Mouse (Mus musculus): ENCODE measurements around the gene Akap8. TPM values are rescaled to one million over a fixed set of nuclear protein-coding genes. Genes with fewer than 3 reads are reported as not detected.

The Akap8 gene
- polyA plus RNA-seq, 1 experiment: 14.0 TPM

DNA sequence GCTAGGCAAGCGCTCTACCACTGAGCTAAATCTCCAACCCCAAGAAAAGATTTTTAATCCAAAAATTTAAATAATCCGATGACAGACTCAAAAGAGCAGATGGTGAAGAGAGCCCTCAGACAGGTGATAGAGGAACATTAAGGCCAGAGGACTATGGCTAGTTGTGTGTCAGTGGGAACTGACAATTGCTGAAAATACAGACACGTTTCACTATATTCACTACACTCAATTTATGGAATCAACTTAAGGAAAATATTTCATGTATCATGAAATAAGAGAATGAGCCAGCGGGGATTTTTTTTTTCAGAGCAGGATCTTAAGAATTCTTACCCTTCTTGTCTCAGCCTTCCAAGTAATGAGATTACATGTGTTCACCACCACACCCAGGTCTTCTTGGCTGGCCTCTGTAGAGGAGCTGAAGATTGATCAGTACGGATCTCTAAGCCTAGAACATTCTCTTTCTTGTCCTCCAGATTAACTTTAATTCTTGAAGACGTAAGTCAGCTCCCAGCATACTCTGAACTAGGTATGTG is 35.8 kb downstream of the Akap8 start:
- Histone ChIP-seq H3K27me3 (ENCODE audit: control insufficient read depth, insufficient read depth, insufficient read length) (no peaks in the 10 kb centered on the region), H3ac (ENCODE audit: control insufficient read depth, insufficient read length) (peak overlapping the region; percentile 91), H3K4me3 (peak overlapping the region; percentile 87), H3K79me2 (ENCODE audit: control insufficient read depth, insufficient read depth) (peaks cover 54% of the 10 kb centered on the region), H3K36me3 (ENCODE audit: control insufficient read depth, insufficient read depth) (no peaks in the 10 kb centered on the region), H3K4me2 (ENCODE audit: low read depth) (peak overlapping the region; percentile 72)
- TF ChIP-seq E2F4 (IDR thresholded peaks at IDR 0.05; ENCODE audit: insufficient read depth): no peak
- no peak for TF ChIP-seq POLR2AphosphoS2 (IDR thresholded peaks at IDR 0.05; ENCODE audit: insufficient read length, low read depth)
- no peak for TF ChIP-seq MYOG (IDR thresholded peaks at IDR 0.05; ENCODE audit: control insufficient read depth in 1 of 3, insufficient read depth in 1 of 3, insufficient read length in 2 of 3, low read depth in 2 of 3)
- TF ChIP-seq SRF (IDR thresholded peaks at IDR 0.05; ENCODE audit: control insufficient read depth, insufficient read length, low read depth): no peak
- no peak for TF ChIP-seq MAX (IDR thresholded peaks at IDR 0.05; ENCODE audit: low read depth)
- no peak for TF ChIP-seq CEBPB (IDR thresholded peaks at IDR 0.05; ENCODE audit: insufficient read depth, poor library complexity, severe bottlenecking)
- no peak for TF ChIP-seq REST (IDR thresholded peaks at IDR 0.05; ENCODE audit: insufficient read depth, insufficient read length)
- no peak for TF ChIP-seq TCF12 (IDR thresholded peaks at IDR 0.05; ENCODE audit: insufficient read depth, poor library complexity, severe bottlenecking)
- TF ChIP-seq POLR2A (IDR thresholded peaks at IDR 0.05; ENCODE audit: insufficient read length, low read depth): no peak
- no peak for TF ChIP-seq MYOD1 (IDR thresholded peaks at IDR 0.05; ENCODE audit: control insufficient read depth in 1 of 3, insufficient read length in 2 of 3, low read depth in 2 of 3)

DNA sequence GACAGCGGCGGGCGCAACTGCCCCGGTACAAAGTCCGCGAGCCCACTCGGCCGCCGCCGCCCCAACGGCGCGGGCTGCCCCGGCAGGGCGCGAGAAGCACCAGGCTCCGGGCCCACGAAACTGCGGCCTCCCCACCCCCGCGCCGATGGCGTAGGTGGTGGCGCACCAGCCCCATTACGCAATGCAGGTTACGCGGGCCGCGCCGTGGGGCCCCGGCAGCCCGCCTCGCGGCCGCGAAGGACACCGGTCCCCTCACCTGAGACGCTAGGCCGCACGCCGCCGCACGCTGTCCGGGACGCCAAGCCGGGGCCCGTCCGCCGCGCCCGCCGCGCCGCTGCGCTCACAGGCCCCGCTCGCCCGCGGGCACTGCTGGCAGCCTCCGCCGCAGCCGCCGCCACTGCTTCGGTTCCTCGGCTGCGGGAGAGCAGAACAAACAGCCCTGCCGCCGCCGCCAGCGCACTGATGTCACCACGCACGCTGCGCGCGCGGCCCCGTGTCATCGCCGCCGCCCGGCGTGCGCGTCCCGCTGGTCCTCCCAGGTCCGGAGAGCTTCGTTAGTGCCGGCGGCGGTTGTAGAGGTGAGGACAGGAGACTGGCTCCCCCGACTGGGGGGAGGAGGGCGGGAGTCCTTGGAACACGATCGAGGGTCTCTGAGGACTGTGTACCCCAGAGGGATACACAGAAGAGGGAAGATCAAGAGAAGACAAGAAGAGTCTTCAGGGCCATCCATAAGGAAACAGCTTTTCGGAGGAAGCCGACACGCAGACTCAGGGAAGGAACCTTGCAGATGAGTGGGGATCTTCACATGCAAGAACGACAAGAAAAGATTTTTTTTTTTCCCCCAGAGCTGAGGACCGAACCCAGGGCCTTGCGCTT is 36.5 kb downstream of the Akap8 start, which contains the start of gene Brd4:
TSS of gene Brd4 (minus strand) at position 461 of the 876 bp plus-strand sequence.
- H3K79me2 ChIP-seq (ENCODE audit: control insufficient read depth, insufficient read depth): peaks cover 61% of the 10 kb centered on the region
- H3K4me3 ChIP-seq: peak within 1 kb of the TSS; percentile 87
- no peaks in the 10 kb centered on the region for H3K36me3 ChIP-seq (ENCODE audit: control insufficient read depth, insufficient read depth)
- peak within 1 kb of the TSS; percentile 91 for H3ac ChIP-seq (ENCODE audit: control insufficient read depth, insufficient read length)
- H3K27me3 ChIP-seq (ENCODE audit: control insufficient read depth, insufficient read depth, insufficient read length): no peaks in the 10 kb centered on the region
- H3K4me2 ChIP-seq (ENCODE audit: low read depth): peak within 1 kb of the TSS; percentile 81
- TF ChIP-seq POLR2AphosphoS2 (IDR thresholded peaks at IDR 0.05; ENCODE audit: insufficient read length, low read depth) (peak; percentile 95), POLR2A (IDR thresholded peaks at IDR 0.05; ENCODE audit: insufficient read length, low read depth) (peak; percentile 100), CEBPB (IDR thresholded peaks at IDR 0.05; ENCODE audit: insufficient read depth, poor library complexity, severe bottlenecking) (peak; percentile 68), MYOG (IDR thresholded peaks at IDR 0.05; ENCODE audit: control insufficient read depth in 1 of 3, insufficient read depth in 1 of 3, insufficient read length in 2 of 3, low read depth in 2 of 3) (peak in 2 of 3 experiments; percentile 27 to 33), SRF (IDR thresholded peaks at IDR 0.05; ENCODE audit: control insufficient read depth, insufficient read length, low read depth) (no peak), TCF12 (IDR thresholded peaks at IDR 0.05; ENCODE audit: insufficient read depth, poor library complexity, severe bottlenecking) (no peak), MYOD1 (IDR thresholded peaks at IDR 0.05; ENCODE audit: control insufficient read depth in 1 of 3, insufficient read length in 2 of 3, low read depth in 2 of 3) (peak in 1 of 3 experiments; percentile 15), TCF3 (IDR thresholded peaks at IDR 0.05; ENCODE audit: insufficient read length, low read depth) (no peak), E2F4 (IDR thresholded peaks at IDR 0.05; ENCODE audit: insufficient read depth) (no peak), REST (IDR thresholded peaks at IDR 0.05; ENCODE audit: insufficient read depth, insufficient read length) (no peak), USF1 (IDR thresholded peaks at IDR 0.05; ENCODE audit: low read depth) (no peak), MAX (IDR thresholded peaks at IDR 0.05; ENCODE audit: low read depth) (no peak)

GRCm38 (mm10) chr17:32283771-32284221 is 37.2 kb downstream of the Akap8 start:
- TF ChIP-seq CEBPB (IDR thresholded peaks at IDR 0.05; ENCODE audit: insufficient read depth, poor library complexity, severe bottlenecking): no peak
- TF ChIP-seq TCF3 (IDR thresholded peaks at IDR 0.05; ENCODE audit: insufficient read length, low read depth): no peak
- TF ChIP-seq USF1 (IDR thresholded peaks at IDR 0.05; ENCODE audit: low read depth): no peak
- TF ChIP-seq TCF12 (IDR thresholded peaks at IDR 0.05; ENCODE audit: insufficient read depth, poor library complexity, severe bottlenecking): no peak
- no peak for TF ChIP-seq E2F4 (IDR thresholded peaks at IDR 0.05; ENCODE audit: insufficient read depth)
- peak; percentile 64 for TF ChIP-seq POLR2AphosphoS2 (IDR thresholded peaks at IDR 0.05; ENCODE audit: insufficient read length, low read depth)
- no peak for TF ChIP-seq MYOD1 (IDR thresholded peaks at IDR 0.05; ENCODE audit: control insufficient read depth in 1 of 3, insufficient read length in 2 of 3, low read depth in 2 of 3)
- no peak for TF ChIP-seq REST (IDR thresholded peaks at IDR 0.05; ENCODE audit: insufficient read depth, insufficient read length)
- no peak for TF ChIP-seq MYOG (IDR thresholded peaks at IDR 0.05; ENCODE audit: control insufficient read depth in 1 of 3, insufficient read depth in 1 of 3, insufficient read length in 2 of 3, low read depth in 2 of 3)
- TF ChIP-seq POLR2A (IDR thresholded peaks at IDR 0.05; ENCODE audit: insufficient read length, low read depth): peak; percentile 54
- TF ChIP-seq MAX (IDR thresholded peaks at IDR 0.05; ENCODE audit: low read depth): no peak
- TF ChIP-seq SRF (IDR thresholded peaks at IDR 0.05; ENCODE audit: control insufficient read depth, insufficient read length, low read depth): no peak
- H3K4me2 ChIP-seq (ENCODE audit: low read depth): peak overlapping the region; percentile 81
- no peaks in the 10 kb centered on the region for H3K27me3 ChIP-seq (ENCODE audit: control insufficient read depth, insufficient read depth, insufficient read length)
- no peaks in the 10 kb centered on the region for H3K36me3 ChIP-seq (ENCODE audit: control insufficient read depth, insufficient read depth)
- H3K4me3 ChIP-seq: peak overlapping the region; percentile 87
- peaks cover 68% of the 10 kb centered on the region for H3K79me2 ChIP-seq (ENCODE audit: control insufficient read depth, insufficient read depth)
- peak overlapping the region; percentile 91 for H3ac ChIP-seq (ENCODE audit: control insufficient read depth, insufficient read length)

- Histone ChIP-seq H3ac (ENCODE audit: control insufficient read depth, insufficient read length) (peak overlapping the region; percentile 91), H3K36me3 (ENCODE audit: control insufficient read depth, insufficient read depth) (no peaks in the 10 kb centered on the region)
Measured at GRCm38 (mm10) chr17:32283341-32283740, 37.7 kb downstream of the Akap8 start.

More at GRCm38 (mm10) chr17:32283341-32283740, 37.7 kb downstream of the Akap8 start:
- peak; percentile 30 for TF ChIP-seq USF1 (IDR thresholded peaks at IDR 0.05; ENCODE audit: low read depth)
- TF ChIP-seq MAX (IDR thresholded peaks at IDR 0.05; ENCODE audit: low read depth): no peak
- Histone ChIP-seq H3K4me3 (peak overlapping the region; percentile 87), H3K79me2 (ENCODE audit: control insufficient read depth, insufficient read depth) (peaks cover 73% of the 10 kb centered on the region), H3K27me3 (ENCODE audit: control insufficient read depth, insufficient read depth, insufficient read length) (no peaks in the 10 kb centered on the region), H3K4me2 (ENCODE audit: low read depth) (peak overlapping the region; percentile 81)

Data from myocyte (in vitro differentiated cells).